Comparison of ENCODE assay signal across 8 mouse cellular contexts in the genomic region with DNA sequence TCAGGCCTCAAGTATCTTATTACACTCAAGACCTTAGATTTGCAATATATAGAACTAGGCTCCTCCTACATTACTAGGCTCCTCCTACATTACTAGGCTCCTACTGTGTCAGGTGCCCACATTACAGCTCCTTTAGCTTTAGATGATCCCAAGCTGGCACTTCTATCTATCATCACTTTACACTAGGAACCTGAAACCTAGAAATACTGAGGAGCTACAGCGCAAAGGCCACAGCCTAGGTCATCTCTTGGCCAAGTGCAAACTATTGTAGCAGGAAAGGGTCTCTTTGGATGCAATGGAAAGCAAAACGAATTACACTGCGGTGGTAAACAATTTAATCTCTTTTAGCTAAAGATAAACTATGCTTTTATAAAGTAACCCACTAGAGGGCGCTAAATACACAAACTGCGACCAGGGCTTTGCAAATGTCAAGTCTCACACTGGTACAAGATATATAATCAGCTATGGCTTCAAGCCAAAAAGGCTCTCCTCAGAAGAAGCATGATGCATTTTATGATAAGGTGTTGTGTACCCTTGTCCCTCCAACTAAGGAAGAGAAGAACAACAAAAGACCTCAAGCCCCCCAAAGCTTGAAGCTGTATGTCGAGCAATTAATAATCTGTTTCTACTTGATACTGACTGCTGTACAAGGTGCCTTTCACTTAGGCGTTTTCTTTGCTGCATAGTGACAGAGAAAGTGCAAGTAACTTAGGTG. TPM values are rescaled to one million over a fixed set of nuclear protein-coding genes. Genes with fewer than 3 reads are reported as not detected.
DNase-seq lines count a peak whose midpoint lies in the region; ATAC-seq lines count a peak whose summit lies in the region.

No protein-coding gene starts in this region.

- DNase-seq in layer of hippocampus, postnatal 14 days (ENCODE audit: low spot score in 2 of 2), result peak; percentile 57 to 81
- no peak for DNase-seq in layer of hippocampus, adult 9-11 months
- DNase-seq in R1 (ENCODE audit: low read depth, low spot score), result peak; percentile 68
- peak; percentile 65 for DNase-seq in mesoderm, embryonic 11.5 days (ENCODE audit: low read depth, low spot score)
- DNase-seq in thymus, postnatal 25 days, result peak; percentile 37
- DNase-seq in right cerebral cortex, postnatal 4 days, result no peak

- peak; percentile 66 for ATAC-seq in erythroblast, adult 5-6 weeks (replicated peaks; ENCODE audit: low FRiP score, poor library complexity, severe bottlenecking)
- ATAC-seq in inflammation-experienced regulatory T-cells, adult 6 months, result peak; percentile 39

RNA-seq across cellular contexts. Expression of a gene that starts 18.5 kb away (rescaled TPM):
- total RNA-seq in layer of hippocampus, postnatal 14 days (2021), result 10 to 100 TPM; 93.2 to 96.7 TPM
- total RNA-seq in erythroblast, adult 5-6 weeks (2015; ENCODE audit: low replicate concordance), result 54.5 and 85.1 TPM in 2 replicates
- 70.8 and 88.7 TPM in 2 replicates for total RNA-seq in erythroblast, adult 5-6 weeks (2017; ENCODE audit: low replicate concordance)
- polyA plus RNA-seq in inflammation-experienced regulatory T-cells, adult 6 months (2017; shearing (Covaris generic)), result 100 to 1,000 TPM; 200 to 243 (median 210) TPM

Comparison
In these comparisons a context has a peak if more than half of its experiments do, and no peak if none do; other contexts are left out.
1. DNase-seq: peak in layer of hippocampus, postnatal 14 days (2 of 2), R1 (single experiment), mesoderm, embryonic 11.5 days (single experiment) and thymus, postnatal 25 days (single experiment); none in layer of hippocampus, adult 9-11 months (single experiment) and right cerebral cortex, postnatal 4 days (single experiment).